In the genomic region with DNA sequence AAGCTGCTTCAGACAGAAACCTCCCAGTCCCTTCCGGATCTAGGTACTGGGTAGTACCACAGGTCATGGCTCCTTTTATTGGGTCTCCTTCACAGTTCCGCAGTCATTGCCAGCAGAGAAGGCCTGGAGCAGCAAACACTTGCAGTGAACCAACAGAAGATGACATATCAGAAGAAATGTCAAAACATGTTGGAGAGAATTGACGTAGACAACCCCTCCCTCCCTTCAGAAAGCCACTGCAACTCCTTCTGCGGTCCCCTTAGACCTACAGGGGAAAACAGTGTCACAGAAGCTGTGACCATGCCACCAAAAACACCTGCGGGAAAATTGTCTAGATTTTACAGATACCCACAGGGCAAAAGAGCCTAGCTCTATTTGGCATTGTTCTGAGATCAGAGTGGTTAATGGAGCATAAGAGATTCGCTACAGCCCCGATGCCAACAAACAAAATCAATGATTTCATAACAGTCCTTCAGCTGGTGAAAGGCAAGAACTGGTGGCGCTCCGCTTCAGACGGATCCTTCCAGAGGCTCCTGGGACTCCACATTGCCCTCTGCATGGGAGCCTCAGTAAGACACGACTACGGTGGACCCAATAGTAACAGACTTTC, we compare ENCODE assay signal across 29 mouse cellular contexts. TPM values are rescaled to one million over a fixed set of nuclear protein-coding genes. Genes with fewer than 3 reads are reported as not detected.
DNase-seq lines count a peak whose midpoint lies in the region; ATAC-seq and TF ChIP-seq lines count a peak whose summit lies in the region.
"Had no signal": no experiment of that assay in that cellular context is flagged by ENCODE, and none has a peak within 500 bp of the region (broad histone marks: within the 10 kb centered on the region; RNA-seq: fewer than 3 reads in every experiment).

Gene Il20 (minus strand): TSS at position 51 of the 610 bp plus-strand sequence.

- no peak for TF ChIP-seq CTCF in liver, adult 2 months (IDR thresholded peaks at IDR 0.05; ENCODE audit: low read depth, low read length)

- ATAC-seq in hindbrain, embryonic 11.5 days (ENCODE audit: low FRiP score): no peak
- ATAC-seq: activated CD4-positive, CD25-positive, alpha-beta regulatory T cell, adult 4 months; forebrain, embryonic 14.5 days; forebrain, embryonic 16.5 days; Patski had no signal

- 68% methylated on average over 12 of the region's 12 CpGs for WGBS in liver, adult 2 months
- 82% methylated on average over 12 of the region's 12 CpGs for WGBS in hindbrain, embryonic 11.5 days

- H3K79me2 ChIP-seq in liver, adult 2 months (ENCODE audit: control insufficient read depth, insufficient read depth, low read length): no peaks in the 10 kb centered on the region

- H3K36me3 ChIP-seq in liver, adult 2 months (ENCODE audit: control insufficient read depth, insufficient read depth, low read length): no peaks in the 10 kb centered on the region
- no peaks in the 10 kb centered on the region for H3K36me3 ChIP-seq in hindbrain, embryonic 11.5 days (ENCODE audit: control insufficient read depth, insufficient read depth, low read length)
- H3K36me3 ChIP-seq: embryonic facial prominence, embryonic 13.5 days; embryonic facial prominence, embryonic 15.5 days; forebrain, embryonic 10.5 days; forebrain, embryonic 12.5 days had no signal

- peak; percentile 53 for DNase-seq in liver, adult 2 months (ENCODE audit: extremely low read depth, low read depth, low spot score)
- DNase-seq in liver: no peak
- peak; percentile 26 for DNase-seq in retina, embryonic 14.5 days (ENCODE audit: low spot score)
- no peak for DNase-seq in spleen, postnatal 10 days (ENCODE audit: low spot score in 2 of 2)
- DNase-seq in hindbrain, embryonic 11.5 days (ENCODE audit: low spot score): no peak
- DNase-seq: adrenal gland, adult 8-10 months; adrenal gland, postnatal 14 days; adrenal gland, postnatal 36 days; cerebellum, adult 18-20 months; cerebellum, adult 8-10 months; cerebellum, adult 9-11 months; cerebellum, postnatal 14 days; cerebellum, postnatal 36 days; embryo, embryonic 11 days had no signal

- H3K4me2 ChIP-seq in hindbrain, embryonic 11.5 days (replicated peaks; ENCODE audit: low read depth, low read length): no peak within 1 kb of the TSS
- H3K4me2 ChIP-seq: embryonic facial prominence, embryonic 13.5 days; embryonic facial prominence, embryonic 15.5 days; forebrain, embryonic 12.5 days had no signal

- H3K27ac ChIP-seq in liver, adult 2 months (replicated peaks; ENCODE audit: insufficient read depth, low read depth, low read length): no peak within 1 kb of the TSS
- no peak within 1 kb of the TSS for H3K27ac ChIP-seq in hindbrain, embryonic 11.5 days (ENCODE audit: low read depth, low read length)
- H3K27ac ChIP-seq: embryonic facial prominence, embryonic 13.5 days; embryonic facial prominence, embryonic 15.5 days; forebrain, embryonic 10.5 days; forebrain, embryonic 12.5 days had no signal

- H3K9me3 ChIP-seq in hindbrain, embryonic 11.5 days (ENCODE audit: control insufficient read depth, low read length): no peaks in the 10 kb centered on the region
- H3K9me3 ChIP-seq: embryonic facial prominence, embryonic 13.5 days; embryonic facial prominence, embryonic 15.5 days; forebrain, embryonic 10.5 days; forebrain, embryonic 12.5 days had no signal

- H3K27me3 ChIP-seq in liver, adult 2 months (ENCODE audit: control insufficient read depth, insufficient read depth, low read length): no peaks in the 10 kb centered on the region
- no peaks in the 10 kb centered on the region for H3K27me3 ChIP-seq in hindbrain, embryonic 11.5 days (ENCODE audit: control insufficient read depth, insufficient read depth, low read length)
- H3K27me3 ChIP-seq: embryonic facial prominence, embryonic 13.5 days; embryonic facial prominence, embryonic 15.5 days; forebrain, embryonic 12.5 days; Patski had no signal

- H3K4me3 ChIP-seq in liver, adult 2 months (ENCODE audit: insufficient read depth, low read depth, low read length): no peak within 1 kb of the TSS
- no peak within 1 kb of the TSS for H3K4me3 ChIP-seq in hindbrain, embryonic 11.5 days (ENCODE audit: low read depth, low read length)
- H3K4me3 ChIP-seq: embryonic facial prominence, embryonic 13.5 days; embryonic facial prominence, embryonic 15.5 days; erythroblast, embryonic 14.5 days; forebrain, embryonic 10.5 days; forebrain, embryonic 12.5 days had no signal

- no peak within 1 kb of the TSS for H3K9ac ChIP-seq in liver, adult 2 months (ENCODE audit: low read depth, low read length)
- H3K9ac ChIP-seq in hindbrain, embryonic 11.5 days (ENCODE audit: low read depth, low read length): no peak within 1 kb of the TSS
- H3K9ac ChIP-seq: embryonic facial prominence, embryonic 13.5 days; embryonic facial prominence, embryonic 15.5 days; forebrain, embryonic 12.5 days had no signal

- no peak for TF ChIP-seq POLR2A in liver, adult 2 months (IDR thresholded peaks at IDR 0.05; ENCODE audit: extremely low read depth, insufficient read depth, low read length)

- H3K4me1 ChIP-seq in liver, adult 2 months (ENCODE audit: control insufficient read depth, insufficient read depth, low read length): no peaks in the 10 kb centered on the region
- H3K4me1 ChIP-seq in hindbrain, embryonic 11.5 days (replicated peaks; ENCODE audit: control insufficient read depth, insufficient read depth, low read length): no peaks in the 10 kb centered on the region
- H3K4me1 ChIP-seq: embryonic facial prominence, embryonic 13.5 days; embryonic facial prominence, embryonic 15.5 days; forebrain, embryonic 10.5 days; forebrain, embryonic 12.5 days had no signal

RNA-seq across cellular contexts. Expression of gene Il20, which starts in this region (rescaled TPM):
- total RNA-seq in liver, adult 2 months (2014; rRNA removed): not detected in 2 replicates
- polyA plus RNA-seq in liver, adult 2 months (2012; rRNA removed): not detected in 2 replicates
- polyA plus RNA-seq in hindbrain, embryonic 11.5 days (2014; fragmentation: Nextera tagmentation; extraction: Ambion mirVana): not detected in 2 replicates
- total RNA-seq: adrenal gland, adult 18-20 months; adrenal gland, adult 8-10 months; adrenal gland, postnatal 14 days; adrenal gland, postnatal 36 days; common myeloid progenitor, adult 5-6 weeks; ES-E14; MEL had no signal
- polyA plus RNA-seq: activated CD4-positive, CD25-positive, alpha-beta regulatory T cell, adult 4 months; C2C12; embryonic facial prominence, embryonic 11.5 days; embryonic facial prominence, embryonic 13.5 days; embryonic facial prominence, embryonic 15.5 days; erythroblast, embryonic 14.5 days; forebrain, embryonic 10.5 days; forebrain, embryonic 12.5 days; forebrain, embryonic 14.5 days; forebrain, embryonic 16.5 days; Patski had no signal

Comparison
In these comparisons a context has a peak if more than half of its experiments do, and no peak if none do; other contexts are left out.
1. Peak in DNase-seq in liver, adult 2 months; RNA of the gene not detected or under 1 TPM.